Mouse (Mus musculus): ENCODE results near the gene Gsg1l. TPM values are rescaled to one million over a fixed set of nuclear protein-coding genes. Genes with fewer than 3 reads are reported as not detected.
A peak's percentile ranks its signal among the peaks of the same experiment; 100 is the strongest.

The Gsg1l gene
- polyA plus RNA-seq, 1 experiment from 2014 or later: 4.4 TPM

- no peak for ATAC-seq (ENCODE audit: low FRiP score, low read depth)
- Histone ChIP-seq H3K4me3 (no peak overlapping the region), H3K27ac (replicated peaks) (no peak overlapping the region), H3K9ac (replicated peaks) (no peak overlapping the region), H3K36me3 (no peaks in the 10 kb centered on the region), H3K4me1 (peaks cover 24% of the 10 kb centered on the region), H3K4me2 (replicated peaks) (no peak overlapping the region), H3K9me3 (0 out of 2 replicates have a peak, but pooled peaks cover 3% of the 10 kb centered on the region), H3K27me3 (peaks cover 5% of the 10 kb centered on the region; the same call in 1 of the 2 replicates)
- 73% methylated on average over 3 of the region's 3 CpGs for WGBS
Observed at GRCm38 (mm10) chr7:126042306-126042705, 39.9 kb downstream of the Gsg1l start.

- Histone ChIP-seq H3K9me3 (0 out of 2 replicates have a peak, but pooled peaks cover 3% of the 10 kb centered on the region), H3K9ac (replicated peaks) (no peak overlapping the region), H3K4me2 (replicated peaks) (no peak overlapping the region), H3K4me1 (peaks cover 24% of the 10 kb centered on the region), H3K27me3 (peaks cover 5% of the 10 kb centered on the region; the same call in 1 of the 2 replicates), H3K4me3 (no peak overlapping the region), H3K27ac (replicated peaks) (no peak overlapping the region), H3K36me3 (no peaks in the 10 kb centered on the region)
- ATAC-seq (ENCODE audit: low FRiP score, low read depth): no peak
- 78% methylated on average over 18 of the region's 18 CpGs for WGBS
Observed at GRCm38 (mm10) chr7:126040794-126041526, 41.3 kb downstream of the Gsg1l start.

GRCm38 (mm10) chr7:126039847-126040246 lies 42.4 kb downstream of the Gsg1l start:
- Histone ChIP-seq H3K27me3 (peaks cover 5% of the 10 kb centered on the region; the same call in 1 of the 2 replicates), H3K36me3 (no peaks in the 10 kb centered on the region), H3K27ac (replicated peaks) (0 out of 2 replicates have a peak overlapping the region, but pooled peaks have one; percentile 78), H3K4me3 (no peak overlapping the region), H3K4me1 (peaks cover 24% of the 10 kb centered on the region), H3K4me2 (replicated peaks) (no peak overlapping the region), H3K9ac (replicated peaks) (no peak overlapping the region), H3K9me3 (0 out of 2 replicates have a peak, but pooled peaks cover 2% of the 10 kb centered on the region)
- 89% methylated on average over 5 of the region's 5 CpGs for WGBS
- ATAC-seq (ENCODE audit: low FRiP score, low read depth): no peak

GRCm38 (mm10) chr7:126039247-126039835 lies 42.9 kb downstream of the Gsg1l start:
- no peak overlapping the region for H3K9ac ChIP-seq (replicated peaks)
- H3K36me3 ChIP-seq: no peaks in the 10 kb centered on the region
- H3K27ac ChIP-seq (replicated peaks): peak overlapping the region; percentile 78
- H3K4me3 ChIP-seq: no peak overlapping the region
- ATAC-seq (ENCODE audit: low FRiP score, low read depth): peak; percentile 39
- 0 out of 2 replicates have a peak overlapping the region, but pooled peaks have one; percentile 19 for H3K4me2 ChIP-seq (replicated peaks)
- H3K27me3 ChIP-seq: peaks cover 5% of the 10 kb centered on the region; the same call in 1 of the 2 replicates
- WGBS: 85% methylated on average over 5 of the region's 5 CpGs
- H3K4me1 ChIP-seq: peaks cover 24% of the 10 kb centered on the region
- H3K9me3 ChIP-seq: no peaks in the 10 kb centered on the region

- Histone ChIP-seq H3K4me3 (no peak overlapping the region), H3K36me3 (no peaks in the 10 kb centered on the region), H3K27me3 (peaks cover 5% of the 10 kb centered on the region; the same call in 1 of the 2 replicates), H3K9ac (replicated peaks) (no peak overlapping the region), H3K4me1 (peaks cover 24% of the 10 kb centered on the region), H3K4me2 (replicated peaks) (peak overlapping the region; percentile 19; the same call in 1 of the 2 replicates), H3K9me3 (no peaks in the 10 kb centered on the region), H3K27ac (replicated peaks) (peak overlapping the region; percentile 78)
- peak; percentile 61 for ATAC-seq (ENCODE audit: low FRiP score, low read depth)
- 37% methylated on average over 25 of the region's 25 CpGs for WGBS
Observed at GRCm38 (mm10) chr7:126038366-126039246, 43.6 kb downstream of the Gsg1l start.

- H3K36me3 ChIP-seq: no peaks in the 10 kb centered on the region
- WGBS: 76% methylated on average over 3 of the region's 3 CpGs
- peaks cover 24% of the 10 kb centered on the region for H3K4me1 ChIP-seq
- no peak overlapping the region for H3K9ac ChIP-seq (replicated peaks)
- H3K4me2 ChIP-seq (replicated peaks): no peak overlapping the region
- H3K27ac ChIP-seq (replicated peaks): no peak overlapping the region
- ATAC-seq (ENCODE audit: low FRiP score, low read depth): no peak
- H3K4me3 ChIP-seq: no peak overlapping the region
- no peaks in the 10 kb centered on the region for H3K9me3 ChIP-seq
- H3K27me3 ChIP-seq: no peaks in the 10 kb centered on the region
Observed at GRCm38 (mm10) chr7:126035332-126035731, 46.9 kb downstream of the Gsg1l start.

GRCm38 (mm10) chr7:126032776-126033209 lies 49.4 kb downstream of the Gsg1l start:
- H3K27ac ChIP-seq (replicated peaks): no peak overlapping the region

GRCm38 (mm10) chr7:126032365-126032755 lies 49.9 kb downstream of the Gsg1l start:
- Histone ChIP-seq H3K4me1 (0 out of 2 replicates have a peak, but pooled peaks cover under 1% of the 10 kb centered on the region), H3K27me3 (no peaks in the 10 kb centered on the region), H3K27ac (replicated peaks) (no peak overlapping the region), H3K9me3 (no peaks in the 10 kb centered on the region), H3K9ac (replicated peaks) (no peak overlapping the region), H3K4me2 (replicated peaks) (no peak overlapping the region), H3K36me3 (no peaks in the 10 kb centered on the region), H3K4me3 (no peak overlapping the region)
- 88% methylated on average over 3 of the region's 3 CpGs for WGBS
- ATAC-seq (ENCODE audit: low FRiP score, low read depth): no peak

More at GRCm38 (mm10) chr7:126032776-126033209, 49.4 kb downstream of the Gsg1l start:
- 88% methylated on average over 5 of the region's 5 CpGs for WGBS
- ATAC-seq (ENCODE audit: low FRiP score, low read depth): no peak
- Histone ChIP-seq H3K9me3 (no peaks in the 10 kb centered on the region), H3K4me3 (no peak overlapping the region), H3K36me3 (no peaks in the 10 kb centered on the region), H3K27me3 (no peaks in the 10 kb centered on the region), H3K9ac (replicated peaks) (no peak overlapping the region), H3K4me2 (replicated peaks) (no peak overlapping the region), H3K4me1 (peaks cover 5% of the 10 kb centered on the region; the same call in 1 of the 2 replicates)

GRCm38 (mm10) chr7:126031598-126032364 lies 50.4 kb downstream of the Gsg1l start:
- no peaks in the 10 kb centered on the region for H3K4me1 ChIP-seq
- no peaks in the 10 kb centered on the region for H3K36me3 ChIP-seq
- ATAC-seq (ENCODE audit: low FRiP score, low read depth): no peak
- no peak overlapping the region for H3K4me2 ChIP-seq (replicated peaks)
- no peaks in the 10 kb centered on the region for H3K9me3 ChIP-seq
- 81% methylated on average over 10 of the region's 10 CpGs for WGBS
- no peak overlapping the region for H3K4me3 ChIP-seq
- no peaks in the 10 kb centered on the region for H3K27me3 ChIP-seq
- H3K9ac ChIP-seq (replicated peaks): no peak overlapping the region
- no peak overlapping the region for H3K27ac ChIP-seq (replicated peaks)

GRCm38 (mm10) chr7:126027410-126027809 lies 54.8 kb downstream of the Gsg1l start:
- H3K4me1 ChIP-seq: no peaks in the 10 kb centered on the region
- H3K4me2 ChIP-seq (replicated peaks): no peak overlapping the region
- H3K27me3 ChIP-seq: no peaks in the 10 kb centered on the region
- no peaks in the 10 kb centered on the region for H3K36me3 ChIP-seq
- no peak overlapping the region for H3K4me3 ChIP-seq
- H3K27ac ChIP-seq (replicated peaks): no peak overlapping the region
- no peak for ATAC-seq (ENCODE audit: low FRiP score, low read depth)
- 48% methylated on average over 1 of the region's 1 CpGs for WGBS
- no peaks in the 10 kb centered on the region for H3K9me3 ChIP-seq
- H3K9ac ChIP-seq (replicated peaks): no peak overlapping the region

- WGBS: 61% methylated on average over 5 of the region's 5 CpGs
- Histone ChIP-seq H3K27me3 (no peaks in the 10 kb centered on the region), H3K4me1 (no peaks in the 10 kb centered on the region), H3K4me2 (replicated peaks) (no peak overlapping the region), H3K9me3 (no peaks in the 10 kb centered on the region), H3K9ac (replicated peaks) (no peak overlapping the region), H3K27ac (replicated peaks) (no peak overlapping the region), H3K36me3 (no peaks in the 10 kb centered on the region), H3K4me3 (no peak overlapping the region)
- no peak for ATAC-seq (ENCODE audit: low FRiP score, low read depth)
Observed at GRCm38 (mm10) chr7:126026600-126026999, 55.6 kb downstream of the Gsg1l start.

All from midbrain, embryonic 12.5 days (tissue).